Mouse (Mus musculus): ENCODE results near the gene Tmem220. TPM values are rescaled to one million over a fixed set of nuclear protein-coding genes. Genes with fewer than 3 reads are reported as not detected.
"Not testable (repeated sequence)": the region's sequence is repeated elsewhere in the genome, so short reads cannot be mapped to it uniquely, and the experiment has no call there.

The Tmem220 gene
- polyA plus RNA-seq, 1 experiment = 7.8 TPM

GRCm38 (mm10) chr11:67002911-67003310 is 22.0 kb upstream of the Tmem220 start:
- peaks cover 3% of the 10 kb centered on the region; the same call in 1 of the 2 replicates for H3K4me1 ChIP-seq (ENCODE audit: control insufficient read depth, insufficient read depth, insufficient read length, low read length)
- no peak overlapping the region for H3K27ac ChIP-seq (replicated peaks; ENCODE audit: low read depth, low read length)
- H3K4me3 ChIP-seq (ENCODE audit: insufficient read depth, low read depth, low read length) = no peak overlapping the region

DNA sequence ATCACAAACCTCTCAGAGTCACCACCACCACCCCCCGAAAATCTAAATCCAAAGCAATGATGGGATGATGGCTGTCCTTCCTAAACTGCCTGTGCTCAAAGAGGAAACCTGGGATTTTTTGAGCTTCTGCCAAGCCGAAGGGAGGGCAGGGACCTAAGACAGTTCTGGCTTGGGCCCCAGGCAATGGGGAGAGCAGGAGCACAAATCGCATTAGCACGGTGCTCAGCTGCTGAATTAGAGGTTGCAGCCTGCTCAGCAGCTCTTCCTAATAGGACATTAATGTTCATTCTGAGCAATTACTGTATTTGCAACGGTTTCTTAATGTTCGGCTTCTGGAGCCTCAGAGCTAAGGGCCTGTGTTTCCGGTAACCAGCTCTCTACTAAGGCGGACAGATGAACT is 17.0 kb upstream of the Tmem220 start:
- no peak overlapping the region for H3K4me3 ChIP-seq (ENCODE audit: insufficient read depth, low read depth, low read length)
- H3K27ac ChIP-seq (replicated peaks; ENCODE audit: low read depth, low read length) = no peak overlapping the region

GRCm38 (mm10) chr11:67008528-67008927 is 16.4 kb upstream of the Tmem220 start:
- Histone ChIP-seq H3K4me3 (ENCODE audit: insufficient read depth, low read depth, low read length) (no peak overlapping the region), H3K27ac (replicated peaks; ENCODE audit: low read depth, low read length) (no peak overlapping the region), H3K4me1 (ENCODE audit: control insufficient read depth, insufficient read depth, insufficient read length, low read length) (no peaks in the 10 kb centered on the region)

More for the DNA sequence above, 17.0 kb upstream of the Tmem220 start:
- no peaks in the 10 kb centered on the region for H3K4me1 ChIP-seq (ENCODE audit: control insufficient read depth, insufficient read depth, insufficient read length, low read length)

DNA sequence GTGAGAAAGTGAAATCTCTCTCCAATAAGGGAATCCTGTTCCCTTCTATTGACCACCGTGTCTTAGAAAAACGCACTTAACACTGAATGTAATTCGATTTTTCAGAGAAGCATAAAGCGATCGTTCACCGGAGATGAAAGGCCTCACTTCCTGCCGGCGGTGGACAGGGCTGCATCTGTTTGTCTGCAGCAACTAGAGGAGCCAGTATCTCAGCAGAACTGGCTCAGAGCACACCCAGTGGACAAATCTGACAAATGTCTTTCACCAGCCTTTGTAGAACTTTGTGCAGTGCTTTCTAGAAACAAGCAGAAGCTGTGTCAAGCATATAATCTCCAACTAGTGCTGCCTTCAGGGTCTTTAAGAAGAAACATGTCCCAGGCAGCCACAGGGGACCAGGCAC is 14.5 kb upstream of the Tmem220 start:
- Histone ChIP-seq H3K27ac (replicated peaks; ENCODE audit: low read depth, low read length) (no peak overlapping the region), H3K4me1 (ENCODE audit: control insufficient read depth, insufficient read depth, insufficient read length, low read length) (no peaks in the 10 kb centered on the region), H3K4me3 (ENCODE audit: insufficient read depth, low read depth, low read length) (no peak overlapping the region)

GRCm38 (mm10) chr11:67011635-67012034 is 13.3 kb upstream of the Tmem220 start:
- Histone ChIP-seq H3K4me1 (ENCODE audit: control insufficient read depth, insufficient read depth, insufficient read length, low read length) (no peaks in the 10 kb centered on the region), H3K4me3 (ENCODE audit: insufficient read depth, low read depth, low read length) (no peak overlapping the region), H3K27ac (replicated peaks; ENCODE audit: low read depth, low read length) (no peak overlapping the region)

DNA sequence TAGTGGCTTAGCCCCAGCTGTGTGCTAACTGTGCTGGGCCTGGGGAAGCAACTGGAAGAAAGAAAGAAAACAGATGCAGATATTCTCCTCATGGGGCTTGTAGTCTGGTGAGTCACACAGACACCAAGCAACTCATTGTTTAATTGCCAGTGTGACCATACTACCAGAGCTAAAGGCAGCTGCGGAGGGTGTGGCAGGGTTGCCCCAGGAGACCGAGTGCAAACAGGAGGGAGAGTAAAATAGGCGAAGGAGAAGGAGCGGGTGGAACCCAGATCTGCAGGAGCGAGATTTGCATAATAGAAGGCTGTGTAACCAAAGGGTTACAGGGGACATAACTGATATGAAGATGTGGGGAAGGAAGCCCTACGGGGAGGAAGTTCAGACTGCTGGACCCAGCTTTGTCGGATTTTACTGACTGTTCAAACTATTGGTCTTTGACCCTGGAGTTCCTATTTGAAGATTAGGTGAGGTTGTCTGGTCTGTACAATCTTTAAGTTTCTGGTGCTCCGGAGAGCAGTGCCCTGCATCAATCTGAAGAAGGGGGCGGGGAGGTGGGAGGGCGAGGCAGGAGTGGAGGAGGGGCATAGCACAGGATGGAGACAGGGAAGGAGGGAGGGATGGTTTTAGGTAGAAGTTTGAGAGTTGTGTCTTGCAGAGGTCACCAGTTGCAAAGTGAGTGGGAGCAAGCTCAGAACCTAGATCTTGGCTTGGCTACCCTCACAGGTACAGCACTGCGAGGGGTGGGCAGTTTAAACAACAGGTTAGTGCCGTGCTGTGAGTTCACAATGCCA is 7.0 kb upstream of the Tmem220 start:
- no peaks in the 10 kb centered on the region for H3K4me1 ChIP-seq (ENCODE audit: control insufficient read depth, insufficient read depth, insufficient read length, low read length)
- H3K4me3 ChIP-seq (ENCODE audit: insufficient read depth, low read depth, low read length) = no peak overlapping the region
- no peak overlapping the region for H3K27ac ChIP-seq (replicated peaks; ENCODE audit: low read depth, low read length)

- H3K4me3 ChIP-seq (ENCODE audit: insufficient read depth, low read depth, low read length) = no peak overlapping the region
- H3K27ac ChIP-seq (replicated peaks; ENCODE audit: low read depth, low read length) = no peak overlapping the region
- no peaks in the 10 kb centered on the region for H3K4me1 ChIP-seq (ENCODE audit: control insufficient read depth, insufficient read depth, insufficient read length, low read length)
These were observed 5.1 kb upstream of the Tmem220 start for GRCm38 (mm10) chr11:67019711-67020475.

DNA sequence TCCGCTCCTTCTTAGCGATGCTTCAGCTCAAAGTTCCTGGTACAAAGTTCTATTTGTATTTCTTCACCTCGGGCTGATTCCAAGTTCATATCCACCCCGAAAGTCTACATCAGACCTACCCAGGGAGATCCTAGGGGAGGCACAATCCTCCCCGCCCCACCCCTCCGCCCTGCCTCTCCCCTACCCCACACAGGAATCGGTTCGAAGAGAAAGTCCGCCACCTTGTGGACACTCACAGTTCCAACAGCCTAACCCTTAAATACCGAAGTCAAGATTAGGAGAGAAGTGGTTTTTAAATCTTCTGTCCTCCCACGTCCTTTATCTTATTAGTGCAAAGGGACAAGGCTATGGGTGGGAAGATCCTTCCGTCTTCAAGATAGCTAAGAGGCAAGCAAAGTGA is 4.0 kb upstream of the Tmem220 start:
- no peaks in the 10 kb centered on the region for H3K4me1 ChIP-seq (ENCODE audit: control insufficient read depth, insufficient read depth, insufficient read length, low read length)
- no peak overlapping the region for H3K27ac ChIP-seq (replicated peaks; ENCODE audit: low read depth, low read length)
- H3K4me3 ChIP-seq (ENCODE audit: insufficient read depth, low read depth, low read length) = 0 out of 2 replicates have a peak overlapping the region, but pooled peaks have one; percentile 25

- Histone ChIP-seq H3K4me1 (ENCODE audit: control insufficient read depth, insufficient read depth, insufficient read length, low read length) (no peaks in the 10 kb centered on the region), H3K4me3 (ENCODE audit: insufficient read depth, low read depth, low read length) (no peak overlapping the region), H3K27ac (replicated peaks; ENCODE audit: low read depth, low read length) (no peak overlapping the region)
These were observed 2.4 kb upstream of the Tmem220 start for GRCm38 (mm10) chr11:67022354-67023115.

- not testable (repeated sequence) for H3K4me1 ChIP-seq (ENCODE audit: control insufficient read depth, insufficient read depth, insufficient read length, low read length); H3K27ac ChIP-seq (replicated peaks; ENCODE audit: low read depth, low read length); H3K4me3 ChIP-seq (ENCODE audit: insufficient read depth, low read depth, low read length)
These were observed 1.8 kb upstream of the Tmem220 start for GRCm38 (mm10) chr11:67023191-67023590.

DNA sequence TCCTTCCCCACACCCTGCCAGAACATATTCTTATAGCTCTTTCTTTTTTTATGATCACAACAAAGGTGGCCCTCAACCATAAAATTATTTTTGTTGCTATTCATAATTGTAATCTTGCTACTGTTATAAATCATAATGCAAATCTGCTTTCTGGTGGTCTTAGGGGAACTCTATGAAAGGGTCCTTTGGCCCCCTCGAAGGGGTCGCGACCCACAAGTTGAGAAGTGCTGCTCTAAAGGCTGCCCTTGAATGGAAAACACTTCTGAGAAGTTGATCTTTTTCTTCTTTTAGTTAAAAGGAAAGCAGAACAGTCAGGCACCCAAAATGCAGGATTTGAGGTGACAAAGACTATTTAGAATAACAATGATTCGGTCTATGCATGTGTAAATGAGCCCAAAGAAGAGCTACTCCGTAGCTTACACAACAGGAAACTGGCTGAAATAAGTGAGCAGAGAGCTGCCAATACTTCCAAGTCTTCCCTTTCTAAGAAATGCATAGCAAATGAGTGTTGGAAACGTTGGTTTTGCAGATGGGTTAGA is 1.1 kb upstream of the Tmem220 start:
- Histone ChIP-seq H3K4me1 (ENCODE audit: control insufficient read depth, insufficient read depth, insufficient read length, low read length) (no peaks in the 10 kb centered on the region), H3K27ac (replicated peaks; ENCODE audit: low read depth, low read length) (no peak overlapping the region), H3K4me3 (ENCODE audit: insufficient read depth, low read depth, low read length) (no peak overlapping the region)

GRCm38 (mm10) chr11:67030904-67031602 is 6.1 kb downstream of the Tmem220 start:
- no peak overlapping the region for H3K27ac ChIP-seq (replicated peaks; ENCODE audit: low read depth, low read length)
- H3K4me1 ChIP-seq (ENCODE audit: control insufficient read depth, insufficient read depth, insufficient read length, low read length) = no peaks in the 10 kb centered on the region
- H3K4me3 ChIP-seq (ENCODE audit: insufficient read depth, low read depth, low read length) = no peak overlapping the region

- Histone ChIP-seq H3K4me3 (ENCODE audit: insufficient read depth, low read depth, low read length) (no peak overlapping the region), H3K27ac (replicated peaks; ENCODE audit: low read depth, low read length) (no peak overlapping the region), H3K4me1 (ENCODE audit: control insufficient read depth, insufficient read depth, insufficient read length, low read length) (no peaks in the 10 kb centered on the region)
These were observed 6.6 kb downstream of the Tmem220 start for GRCm38 (mm10) chr11:67031603-67031915.

GRCm38 (mm10) chr11:67034775-67035485 is 10.0 kb downstream of the Tmem220 start:
- Histone ChIP-seq H3K4me3 (ENCODE audit: insufficient read depth, low read depth, low read length) (no peak overlapping the region), H3K4me1 (ENCODE audit: control insufficient read depth, insufficient read depth, insufficient read length, low read length) (no peaks in the 10 kb centered on the region), H3K27ac (replicated peaks; ENCODE audit: low read depth, low read length) (no peak overlapping the region)

All from brown adipose tissue, adult 24 weeks (tissue).